Mouse (Mus musculus) hindbrain, embryonic 16.5 days (tissue): ENCODE data around the gene Tcf3. TPM values are rescaled to one million over a fixed set of nuclear protein-coding genes. Genes with fewer than 3 reads are reported as not detected.

Source experiments
- ATAC-seq: fragments of 200-750 bp; cut with Nextera tagmentation; 2 replicates; pipeline ENCODE4 v1.8.0; 2017; ENCODE audit warnings: moderate TSS enrichment, moderate library complexity
- H3K27ac ChIP-seq: fragments of 300-500 bp; sonication (generic); 2 replicates; pipeline ENCODE4 v1.5.1; 2014; ENCODE audit warnings: low read depth, mild to moderate bottlenecking, control low read depth, low read length, moderate library complexity
- H3K27me3 ChIP-seq: fragments of 300-500 bp; sonication (generic); replicated peaks from 2 replicates; pipeline ENCODE4 v1.6.1; 2014; ENCODE audit warnings: low read length; ENCODE audit not compliant: control insufficient read depth, insufficient read depth
- H3K36me3 ChIP-seq: fragments of 300-500 bp; sonication (generic); 2 replicates; pipeline ENCODE4 v1.6.1; 2014; ENCODE audit warnings: mild to moderate bottlenecking, low read length, moderate library complexity, mixed read lengths; ENCODE audit not compliant: control insufficient read depth, insufficient read depth
- H3K4me1 ChIP-seq: fragments of 300-500 bp; sonication (generic); 2 replicates; pipeline ENCODE4 v1.6.1; 2014; ENCODE audit warnings: low read depth, low read length; ENCODE audit not compliant: control insufficient read depth, insufficient read depth
- H3K4me2 ChIP-seq: fragments of 300-500 bp; sonication (generic); 2 replicates; pipeline ENCODE4 v1.6.1; 2014; ENCODE audit warnings: mild to moderate bottlenecking, low read length, control low read depth, moderate library complexity
- H3K4me3 ChIP-seq: fragments of 300-500 bp; sonication (generic); 2 replicates; pipeline ENCODE4 v1.5.1; 2014; ENCODE audit warnings: mild to moderate bottlenecking, low read length, control low read depth, moderate library complexity
- H3K9ac ChIP-seq: fragments of 300-500 bp; sonication (generic); 2 replicates; pipeline ENCODE4 v1.6.1; 2014; ENCODE audit warnings: low read depth, mild to moderate bottlenecking, control low read depth, low read length, moderate library complexity
- H3K9me3 ChIP-seq: fragments of 300-500 bp; sonication (generic); 2 replicates; pipeline ENCODE4 v1.6.1; 2014; ENCODE audit warnings: mild to moderate bottlenecking, low read length, moderate library complexity; ENCODE audit not compliant: control insufficient read depth
- WGBS: fragments of 180-500 bp; shearing (Covaris S2); extraction: QIAGEN DNeasy Blood & Tissue Kit; methylation state at CpG from one replicate; pipeline ENCODE4 v1.1.7; 2014; 5-methylcytosine and 5-hydroxymethylcytosine counted together
- polyA plus RNA-seq: library from polyadenylated mRNA; unstranded; fragments of >200 nt; fragmentation: Nextera tagmentation; extraction: Ambion mirVana; gene quantifications from 2 replicates; pipeline ENCODE4 v1.2.1, GENCODE M21; 2015

Tcf3 gene
- polyA plus RNA-seq, 1 experiment from 2014 or later: 32.5 TPM

DNA sequence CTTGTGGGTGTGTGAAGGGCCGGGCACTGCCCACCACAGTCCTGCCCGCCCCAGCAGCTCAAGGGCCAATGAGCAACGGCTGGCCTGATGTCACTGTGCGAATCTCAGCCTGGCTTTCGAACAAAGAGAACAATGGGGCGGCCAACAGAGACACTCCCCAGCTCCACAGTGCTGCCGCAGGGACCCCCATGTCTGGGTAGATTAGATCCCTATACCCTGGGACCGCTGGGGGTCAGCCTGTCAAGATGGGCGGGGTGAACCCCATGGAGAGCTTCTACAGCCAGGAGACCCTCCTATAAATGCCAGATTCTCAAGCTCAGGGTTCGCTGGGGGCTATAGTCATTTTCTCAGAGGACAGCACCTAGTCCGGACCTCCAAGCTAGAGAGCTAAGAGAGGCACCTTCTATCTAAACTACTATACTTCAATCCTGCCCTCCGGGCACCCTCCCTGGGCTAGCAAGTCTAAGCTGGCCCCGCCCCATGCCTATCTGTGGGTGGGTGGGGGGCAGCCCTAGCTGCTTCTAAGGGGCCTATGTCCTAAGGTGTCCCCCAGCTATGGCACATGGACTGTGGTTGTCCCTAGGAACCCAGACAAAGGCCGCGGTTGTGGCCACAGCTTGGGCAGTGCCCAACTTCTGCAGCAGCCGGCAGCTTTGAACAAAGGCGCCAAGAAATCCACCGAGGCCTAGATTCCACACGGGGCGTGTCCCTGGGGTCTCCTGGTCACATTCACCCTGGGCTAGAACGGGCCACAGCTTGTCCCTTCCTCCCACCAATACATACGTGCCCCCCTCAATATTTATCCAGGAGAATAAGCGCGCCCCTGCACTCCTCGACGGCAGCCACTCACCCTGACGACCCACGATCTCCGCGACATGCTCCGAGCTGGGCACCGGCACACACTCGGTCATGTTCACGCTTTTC lies 47.4 kb downstream of the Tcf3 start:
- peak; percentile 71 for ATAC-seq
- no peaks in the 10 kb centered on the region for H3K27me3 ChIP-seq
- no peaks in the 10 kb centered on the region for H3K9me3 ChIP-seq
- peak overlapping the region; percentile 93 for H3K4me3 ChIP-seq
- peaks cover 36% of the 10 kb centered on the region for H3K4me1 ChIP-seq
- peaks cover 19% of the 10 kb centered on the region for H3K36me3 ChIP-seq
- 1% methylated on average over 34 of the region's 34 CpGs for WGBS
- peak overlapping the region; percentile 95 for H3K27ac ChIP-seq
- H3K9ac ChIP-seq: peak overlapping the region; percentile 99
- peak overlapping the region; percentile 97 for H3K4me2 ChIP-seq

DNA sequence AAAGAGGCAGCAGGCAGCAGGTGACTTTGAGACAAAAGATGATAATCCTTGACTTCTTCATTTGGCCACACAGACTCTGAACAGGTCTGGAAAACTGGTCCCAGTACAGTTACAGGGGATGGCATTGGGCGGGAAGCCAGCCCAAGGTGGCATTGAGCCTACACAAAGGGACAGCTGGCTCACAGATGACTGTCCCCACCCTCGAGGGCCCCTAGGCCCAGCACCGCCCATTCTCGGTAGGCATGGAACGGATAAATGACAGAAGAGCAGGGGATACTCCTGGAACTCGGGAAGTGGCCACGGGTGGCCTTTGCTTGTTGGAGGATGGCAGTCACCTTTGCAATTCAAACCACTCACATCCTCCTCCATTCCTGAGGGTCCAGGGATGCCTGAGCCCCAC lies 48.1 kb downstream of the Tcf3 start:
- peak overlapping the region; percentile 93 for H3K4me3 ChIP-seq
- WGBS: 2% methylated on average over 7 of the region's 7 CpGs
- H3K36me3 ChIP-seq: peaks cover 23% of the 10 kb centered on the region
- H3K27ac ChIP-seq: peak overlapping the region; percentile 95
- ATAC-seq: peak; percentile 12; the same call in 1 of the 2 replicates
- H3K9ac ChIP-seq: peak overlapping the region; percentile 99
- peaks cover 36% of the 10 kb centered on the region for H3K4me1 ChIP-seq
- H3K4me2 ChIP-seq: peak overlapping the region; percentile 97
- H3K9me3 ChIP-seq: no peaks in the 10 kb centered on the region
- H3K27me3 ChIP-seq: no peaks in the 10 kb centered on the region

DNA sequence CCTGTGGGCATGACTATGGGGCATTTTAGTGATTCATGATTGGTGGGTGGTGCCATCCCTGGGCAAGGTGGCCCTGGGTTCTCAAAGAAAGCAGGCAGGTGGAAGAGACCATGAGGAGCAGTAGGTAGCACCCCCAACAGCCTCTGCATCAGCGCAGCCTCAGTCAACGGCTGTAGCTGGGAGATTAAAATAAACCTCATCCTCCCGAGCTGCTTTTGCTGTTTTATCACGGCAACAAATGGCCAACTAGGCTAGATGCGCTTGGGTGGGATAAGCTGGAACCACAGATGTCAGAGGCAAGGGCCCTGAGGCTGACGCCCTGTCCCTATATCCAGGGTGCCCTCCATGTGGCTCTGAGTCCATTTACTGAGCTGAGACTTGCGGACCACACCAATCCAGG lies 48.7 kb downstream of the Tcf3 start:
- H3K27me3 ChIP-seq: no peaks in the 10 kb centered on the region
- H3K4me3 ChIP-seq: peak overlapping the region; percentile 93
- H3K9ac ChIP-seq: peak overlapping the region; percentile 99
- H3K4me2 ChIP-seq: peak overlapping the region; percentile 97
- no peaks in the 10 kb centered on the region for H3K9me3 ChIP-seq
- WGBS: 50% methylated on average over 7 of the region's 7 CpGs
- no peak for ATAC-seq
- H3K4me1 ChIP-seq: peaks cover 36% of the 10 kb centered on the region
- H3K27ac ChIP-seq: peak overlapping the region; percentile 95
- H3K36me3 ChIP-seq: peaks cover 26% of the 10 kb centered on the region

DNA sequence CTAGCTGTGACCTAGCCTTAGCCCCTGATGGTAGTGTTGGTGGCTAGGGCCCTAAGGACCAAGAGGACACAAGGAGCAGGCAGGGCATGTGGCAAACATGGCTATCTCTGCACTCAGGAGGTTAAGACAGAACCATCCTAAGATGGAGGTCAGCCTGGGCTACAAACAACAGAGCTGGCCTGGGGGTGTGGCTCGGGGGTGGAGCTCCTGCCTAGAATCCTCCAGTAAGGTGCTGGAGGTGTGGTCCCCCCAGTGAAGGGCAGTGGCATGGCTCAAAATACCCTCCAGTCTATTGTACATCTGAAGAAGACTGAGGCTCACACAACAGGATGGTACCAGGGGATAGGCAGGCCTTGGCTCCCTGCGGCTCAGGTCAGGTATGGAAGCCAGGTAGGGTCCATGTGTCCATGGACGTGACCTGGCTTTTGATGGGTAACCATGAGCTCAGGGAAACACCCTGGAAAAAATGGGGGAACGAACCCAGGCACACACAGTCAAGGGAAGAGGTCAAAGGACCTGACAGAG lies 49.3 kb downstream of the Tcf3 start:
- peaks cover 29% of the 10 kb centered on the region for H3K36me3 ChIP-seq
- H3K9ac ChIP-seq: peak overlapping the region; percentile 99
- WGBS: 78% methylated on average over 4 of the region's 4 CpGs
- peak overlapping the region; percentile 97 for H3K4me2 ChIP-seq
- H3K27me3 ChIP-seq: no peaks in the 10 kb centered on the region
- no peak for ATAC-seq
- H3K27ac ChIP-seq: peak overlapping the region; percentile 95; the same call in 1 of the 2 replicates
- peak overlapping the region; percentile 93 for H3K4me3 ChIP-seq
- peaks cover 36% of the 10 kb centered on the region for H3K4me1 ChIP-seq
- no peaks in the 10 kb centered on the region for H3K9me3 ChIP-seq

DNA sequence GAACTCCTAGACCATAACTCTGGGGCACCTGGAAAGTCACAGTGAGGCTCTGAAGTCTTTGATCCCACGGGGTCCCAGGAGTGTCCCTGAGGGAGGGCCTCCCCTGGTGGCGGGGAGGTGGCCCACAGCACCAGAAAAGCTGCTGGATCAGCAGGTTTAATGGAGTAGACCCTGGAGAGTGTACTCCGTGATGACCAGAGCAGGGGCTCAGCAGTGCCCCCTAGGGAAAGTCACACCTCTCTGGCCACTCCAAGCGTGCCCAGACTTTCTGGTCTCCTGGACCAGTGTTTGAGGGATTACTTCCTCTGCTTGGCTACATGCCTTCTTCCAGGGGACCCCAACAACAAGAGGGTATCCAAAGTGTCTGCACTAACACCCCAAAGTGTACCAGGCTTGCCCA lies 50.0 kb downstream of the Tcf3 start:
- H3K4me3 ChIP-seq: peak overlapping the region; percentile 93
- no peak for ATAC-seq
- H3K27ac ChIP-seq: no peak overlapping the region
- 49% methylated on average over 4 of the region's 4 CpGs for WGBS
- H3K9me3 ChIP-seq: no peaks in the 10 kb centered on the region
- H3K36me3 ChIP-seq: peaks cover 29% of the 10 kb centered on the region
- peaks cover 35% of the 10 kb centered on the region for H3K4me1 ChIP-seq
- peak overlapping the region; percentile 99 for H3K9ac ChIP-seq
- H3K4me2 ChIP-seq: peak overlapping the region; percentile 97
- H3K27me3 ChIP-seq: no peaks in the 10 kb centered on the region

DNA sequence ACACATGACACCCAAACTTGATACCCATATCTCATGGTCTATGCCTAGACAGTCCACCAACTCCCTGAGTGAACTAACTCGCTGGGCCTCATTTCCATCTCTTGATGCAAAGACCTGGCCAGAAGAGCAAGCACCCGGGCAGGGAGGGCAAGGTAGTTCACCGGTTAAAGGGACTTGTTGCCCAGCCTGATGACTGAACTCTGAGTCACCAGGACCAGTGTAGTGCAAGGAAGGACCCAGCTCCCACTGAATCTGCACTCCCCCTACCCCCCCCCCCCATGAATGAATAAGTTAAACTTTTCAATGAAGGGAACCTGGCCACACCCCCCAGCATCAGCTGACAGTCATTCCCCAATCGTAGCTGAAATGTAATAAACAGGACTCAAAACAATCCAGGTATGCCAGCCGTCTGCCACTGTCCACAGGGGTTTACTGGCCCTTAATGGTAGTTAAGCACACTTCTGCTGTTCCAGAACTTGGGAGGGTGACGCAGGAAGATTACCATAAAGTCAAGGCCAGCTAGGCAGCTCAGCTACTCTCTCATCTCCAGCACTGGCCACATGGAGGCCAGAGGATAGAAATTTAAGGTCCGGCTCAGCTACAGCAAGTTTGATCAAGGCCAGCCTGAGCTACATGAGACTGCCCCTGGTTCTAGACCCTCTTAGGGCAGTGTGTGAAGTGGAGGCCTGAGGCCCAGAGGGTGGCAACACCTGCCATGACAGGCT lies 50.6 kb downstream of the Tcf3 start:
- Histone ChIP-seq H3K4me3 (no peak overlapping the region; the same call in 1 of the 2 replicates), H3K36me3 (peaks cover 29% of the 10 kb centered on the region)
- WGBS: 74% methylated on average over 7 of the region's 7 CpGs

DNA sequence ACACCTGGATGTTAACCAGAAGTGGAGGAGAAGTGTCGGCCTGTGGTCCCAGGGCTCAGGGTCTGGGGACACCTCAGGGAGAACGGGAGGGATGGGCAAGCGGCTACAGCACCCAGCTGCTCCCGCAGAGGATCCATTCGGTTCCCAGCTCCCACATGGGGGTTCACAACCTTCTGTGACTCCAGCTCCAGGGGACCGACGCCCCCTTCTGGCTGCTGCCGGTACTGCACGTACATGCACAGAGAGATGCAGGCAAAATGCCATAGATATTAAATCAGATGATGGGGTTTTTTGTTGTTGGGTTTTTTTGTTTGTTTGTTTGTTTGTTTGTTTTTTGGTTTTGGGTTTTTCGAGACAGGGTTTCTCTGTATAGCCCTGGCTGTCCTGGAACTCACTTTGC lies 55.7 kb downstream of the Tcf3 start:
- no peak overlapping the region for H3K27ac ChIP-seq
- peaks cover 26% of the 10 kb centered on the region for H3K36me3 ChIP-seq
- H3K4me3 ChIP-seq: no peak overlapping the region
- H3K4me2 ChIP-seq: no peak overlapping the region
- H3K4me1 ChIP-seq: peaks cover 2% of the 10 kb centered on the region; the same call in 1 of the 2 replicates
- no peak overlapping the region for H3K9ac ChIP-seq
- WGBS: 45% methylated on average over 10 of the region's 10 CpGs
- no peaks in the 10 kb centered on the region for H3K9me3 ChIP-seq
- H3K27me3 ChIP-seq: no peaks in the 10 kb centered on the region
- no peak for ATAC-seq

More for the DNA sequence above, 50.6 kb downstream of the Tcf3 start:
- ATAC-seq: no peak
- no peaks in the 10 kb centered on the region for H3K9me3 ChIP-seq
- H3K4me2 ChIP-seq: peak overlapping the region; percentile 97
- no peaks in the 10 kb centered on the region for H3K27me3 ChIP-seq
- H3K27ac ChIP-seq: no peak overlapping the region
- H3K4me1 ChIP-seq: peaks cover 29% of the 10 kb centered on the region
- H3K9ac ChIP-seq: no peak overlapping the region

DNA sequence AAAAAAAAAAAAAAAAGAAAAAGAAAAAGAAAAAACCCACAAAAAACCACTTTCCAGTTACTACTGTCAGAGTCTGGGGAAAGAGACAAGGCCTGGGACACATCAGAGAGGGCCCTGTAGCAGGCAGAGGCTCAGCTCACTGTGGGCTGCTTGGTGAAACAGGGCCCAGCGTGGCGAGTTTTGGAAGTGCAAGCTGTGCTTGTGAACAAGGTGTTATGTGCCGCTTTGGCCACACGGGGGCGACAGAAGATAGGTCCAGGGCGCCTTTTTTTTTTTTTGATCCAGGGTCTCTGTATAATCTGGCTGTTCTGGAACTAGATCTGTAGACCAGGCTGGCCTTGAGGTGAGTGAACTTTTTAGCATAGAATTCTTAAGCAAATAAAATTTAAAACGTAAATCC lies 57.3 kb downstream of the Tcf3 start:
- Histone ChIP-seq H3K4me2 (no peak overlapping the region), H3K4me3 (no peak overlapping the region), H3K9ac (no peak overlapping the region), H3K9me3 (no peaks in the 10 kb centered on the region), H3K27me3 (no peaks in the 10 kb centered on the region), H3K4me1 (peaks cover 7% of the 10 kb centered on the region), H3K36me3 (peaks cover 11% of the 10 kb centered on the region), H3K27ac (no peak overlapping the region)
- under 1% methylated on average over 7 of the region's 7 CpGs for WGBS
- peak; percentile 41; the same call in 1 of the 2 replicates for ATAC-seq

DNA sequence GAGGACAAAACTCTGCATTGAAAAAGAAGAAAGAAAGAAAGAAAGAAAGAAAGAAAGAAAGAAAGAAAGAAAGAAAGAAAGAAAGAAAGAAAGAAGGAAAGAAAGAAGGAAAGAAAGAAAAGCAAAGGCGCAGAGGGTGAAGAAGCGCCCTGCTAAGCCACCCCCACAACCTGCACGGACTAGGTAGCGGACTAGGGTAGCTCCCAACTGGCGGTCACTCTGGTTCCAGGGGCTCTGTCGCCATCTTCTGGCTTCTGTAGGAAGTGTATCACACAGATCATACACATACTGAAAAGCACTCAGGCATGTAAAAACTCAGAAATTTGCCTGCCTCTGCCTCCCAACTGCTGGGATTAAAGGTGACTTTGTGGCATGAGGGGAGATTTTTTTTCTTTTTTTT lies 59.4 kb downstream of the Tcf3 start:
- Histone ChIP-seq H3K9ac (no peak overlapping the region), H3K9me3 (no peaks in the 10 kb centered on the region), H3K27me3 (no peaks in the 10 kb centered on the region), H3K4me1 (peaks cover 7% of the 10 kb centered on the region), H3K4me3 (no peak overlapping the region), H3K27ac (no peak overlapping the region), H3K4me2 (no peak overlapping the region), H3K36me3 (no peaks in the 10 kb centered on the region)
- ATAC-seq: no peak
- WGBS: 13% methylated on average over 6 of the region's 6 CpGs
